Mouse (Mus musculus) left cerebral cortex, postnatal 10 days (tissue): ENCODE data around the gene Dmbx1. TPM values are rescaled to one million over a fixed set of nuclear protein-coding genes. Genes with fewer than 3 reads are reported as not detected.

Source experiments
- DNase-seq, 2 experiments: peaks; one replicate each; pipeline ENCODE4 v3.0.0; 2021 to 2022; ENCODE audit warnings: low spot score in 2 of 2, mixed read lengths in 1 of 2; ENCODE audit errors: extremely low spot score in 1 of 2
- intact Hi-C: fragments of 180-260 bp; cut with DNase I; formaldehyde crosslinking; loops from one replicate; pipeline ENCODE4 v1.15.1; 2025
- total RNA-seq, 2 experiments: library from RNA; stranded (reverse); gene quantifications; 2 replicates each; pipeline ENCODE4 v1.2.3; 2021

Gene Dmbx1
- total RNA-seq, 2 experiments from 2014 or later: 0.21 to 0.22 TPM

DNA sequence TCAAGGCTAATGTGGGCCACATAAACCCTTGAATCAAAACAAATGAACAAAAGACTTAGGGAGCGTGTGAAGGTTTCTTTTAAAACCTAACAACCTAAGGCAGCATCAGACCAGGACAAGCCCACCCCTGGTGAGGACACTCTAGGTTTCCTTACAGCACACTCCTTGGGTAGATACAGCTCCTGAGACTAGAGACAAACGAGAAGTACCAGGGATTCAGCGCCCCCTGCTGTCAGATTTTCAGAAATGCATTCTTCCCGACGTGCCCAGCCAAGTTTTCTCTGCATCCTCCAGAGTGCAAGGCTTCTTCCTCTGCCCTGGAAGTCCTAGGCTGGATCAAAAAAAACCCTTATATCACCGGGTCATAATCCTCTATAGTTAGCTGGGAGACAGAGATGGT lies 13.0 kb upstream of the Dmbx1 start:
- intact Hi-C loops: loop anchor here (2.0 to 10.0 kb wide), 2 partner anchors 54 to 218 kb away; partner anchors contain the start of gene Efcab14

DNA sequence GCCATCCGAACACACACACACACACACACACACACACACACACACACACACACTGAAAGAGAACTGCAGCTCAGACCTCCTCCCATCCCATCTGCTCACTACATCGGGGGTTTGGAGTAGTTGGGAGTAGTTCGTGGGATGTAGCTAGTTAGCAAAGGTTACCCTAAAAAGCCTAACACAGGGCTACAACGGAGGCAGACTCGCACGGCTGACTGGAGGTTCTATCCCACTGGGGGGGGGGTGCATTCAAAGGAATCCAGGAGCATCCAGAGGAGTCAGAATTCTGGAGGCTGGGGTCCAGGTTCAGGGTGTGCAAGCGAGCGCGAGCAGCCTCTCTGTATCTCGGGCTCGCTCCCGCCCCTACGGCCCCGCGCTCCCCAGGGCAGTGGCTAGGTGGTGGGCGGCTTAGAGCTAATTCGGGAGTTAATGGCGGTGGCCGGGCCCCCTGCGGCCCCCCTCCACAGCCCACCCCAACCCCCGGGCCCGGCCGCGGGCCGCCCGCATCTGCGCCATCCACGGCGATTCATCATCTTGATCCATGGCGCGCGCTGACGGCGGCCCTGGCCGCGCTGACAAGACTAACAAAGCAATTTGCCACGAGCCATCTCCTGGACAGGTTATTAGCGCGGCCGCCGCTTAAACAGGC lies 4.1 kb upstream of the Dmbx1 start:
- intact Hi-C loops: no loop called here

More for the DNA sequence above, 13.0 kb upstream of the Dmbx1 start:
- DNase-seq: peak; percentile 17 to 56

DNA sequence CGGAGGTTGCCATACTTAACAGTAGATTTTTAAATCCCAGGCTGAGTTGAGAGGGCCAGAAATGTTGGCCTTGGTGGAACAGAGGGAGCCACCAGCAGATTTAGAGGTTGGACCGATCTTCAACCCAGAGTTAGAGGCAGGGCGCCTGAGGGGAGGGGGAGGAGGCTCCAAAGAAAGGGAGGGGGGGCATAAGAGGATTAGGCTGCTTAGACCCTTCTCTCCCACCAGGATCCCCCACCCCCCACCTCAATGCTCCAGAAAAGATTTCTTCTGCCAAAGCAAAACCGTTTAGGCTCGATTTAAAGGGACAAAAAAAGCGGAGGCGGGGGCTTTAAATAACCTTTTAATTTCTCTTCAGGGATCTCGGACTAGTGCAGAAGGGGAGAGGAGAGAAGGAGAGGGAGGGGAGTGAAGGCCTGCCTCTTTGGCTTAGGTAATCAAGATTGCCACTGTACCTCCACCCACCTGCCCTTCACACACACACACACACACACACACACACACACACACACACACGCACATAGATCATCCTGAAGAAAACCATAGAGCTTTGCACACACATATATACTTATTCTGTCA lies 1.6 kb upstream of the Dmbx1 start:
- intact Hi-C loops: no loop called here
- no peak for DNase-seq

More for the DNA sequence above, 4.1 kb upstream of the Dmbx1 start:
- DNase-seq: no peak

DNA sequence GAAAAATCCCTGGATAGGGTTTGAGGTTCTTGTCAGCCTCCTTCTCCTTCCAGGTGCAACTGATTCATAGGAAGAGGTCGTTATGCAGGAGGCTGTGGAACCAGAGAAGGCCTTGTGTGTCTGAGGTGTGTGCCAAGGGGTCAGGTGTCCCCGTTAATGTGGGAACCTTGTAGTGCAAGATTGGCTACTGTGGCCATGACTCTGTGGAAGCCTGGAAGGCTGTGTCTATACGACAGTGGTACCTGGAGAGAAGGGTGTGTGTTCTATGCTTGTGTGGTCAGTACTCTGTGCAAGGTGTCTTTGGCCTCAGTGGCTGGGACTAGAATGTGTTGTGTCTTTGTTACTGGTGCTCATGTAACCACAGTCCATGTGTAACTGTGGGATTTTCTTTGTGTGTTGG lies 955 bp upstream of the Dmbx1 start:
- intact Hi-C loops: no loop called here
- no peak for DNase-seq

DNA sequence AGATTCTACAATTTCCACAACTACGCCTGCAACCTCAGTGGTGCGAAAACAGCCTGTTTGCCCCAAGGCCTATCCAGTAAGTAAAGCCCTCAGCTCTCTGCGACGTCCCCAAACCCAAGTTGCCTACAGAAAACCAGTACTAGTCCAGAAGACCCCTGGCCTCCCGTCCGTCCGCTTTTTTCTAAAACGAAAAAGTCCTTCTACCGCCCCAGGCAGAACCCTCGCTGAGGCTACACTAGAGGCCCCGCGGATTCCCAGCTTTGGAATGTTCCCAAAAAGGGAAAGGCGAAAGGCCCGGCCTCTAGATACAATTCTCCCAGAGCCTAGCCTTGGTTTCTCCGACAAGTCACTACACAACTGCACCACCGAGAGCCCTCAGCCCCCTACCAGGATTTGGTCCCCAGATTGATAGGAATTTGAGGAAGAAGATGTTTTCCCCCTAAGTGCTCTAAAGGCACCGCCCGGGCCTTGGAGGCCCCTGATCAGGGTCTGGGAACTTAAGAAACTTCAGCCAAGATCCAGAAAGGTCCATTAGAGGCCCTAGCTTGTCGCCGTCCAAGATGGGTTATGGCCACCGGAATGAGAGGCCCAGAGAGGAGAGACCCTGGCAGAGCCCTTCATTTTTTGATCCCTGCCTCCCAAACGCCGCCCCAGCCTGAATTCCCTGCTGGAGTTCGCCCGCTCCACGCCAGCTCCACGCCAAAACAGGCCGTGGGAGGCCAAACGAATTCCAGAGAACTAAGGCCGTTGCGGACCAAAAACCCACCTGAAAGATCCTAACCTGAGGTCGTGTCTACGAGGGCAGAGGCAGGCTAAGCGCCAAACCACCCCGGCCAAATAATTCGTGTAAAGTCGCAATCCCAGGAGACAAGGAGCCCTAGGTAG lies 1.2 kb downstream of the Dmbx1 start:
- peak in 1 of 2 experiments; percentile 12 for DNase-seq
- intact Hi-C loops: loop anchor here (5.0 kb wide), 1 partner anchor 1036 kb away; no protein-coding TSS in a partner anchor

DNA sequence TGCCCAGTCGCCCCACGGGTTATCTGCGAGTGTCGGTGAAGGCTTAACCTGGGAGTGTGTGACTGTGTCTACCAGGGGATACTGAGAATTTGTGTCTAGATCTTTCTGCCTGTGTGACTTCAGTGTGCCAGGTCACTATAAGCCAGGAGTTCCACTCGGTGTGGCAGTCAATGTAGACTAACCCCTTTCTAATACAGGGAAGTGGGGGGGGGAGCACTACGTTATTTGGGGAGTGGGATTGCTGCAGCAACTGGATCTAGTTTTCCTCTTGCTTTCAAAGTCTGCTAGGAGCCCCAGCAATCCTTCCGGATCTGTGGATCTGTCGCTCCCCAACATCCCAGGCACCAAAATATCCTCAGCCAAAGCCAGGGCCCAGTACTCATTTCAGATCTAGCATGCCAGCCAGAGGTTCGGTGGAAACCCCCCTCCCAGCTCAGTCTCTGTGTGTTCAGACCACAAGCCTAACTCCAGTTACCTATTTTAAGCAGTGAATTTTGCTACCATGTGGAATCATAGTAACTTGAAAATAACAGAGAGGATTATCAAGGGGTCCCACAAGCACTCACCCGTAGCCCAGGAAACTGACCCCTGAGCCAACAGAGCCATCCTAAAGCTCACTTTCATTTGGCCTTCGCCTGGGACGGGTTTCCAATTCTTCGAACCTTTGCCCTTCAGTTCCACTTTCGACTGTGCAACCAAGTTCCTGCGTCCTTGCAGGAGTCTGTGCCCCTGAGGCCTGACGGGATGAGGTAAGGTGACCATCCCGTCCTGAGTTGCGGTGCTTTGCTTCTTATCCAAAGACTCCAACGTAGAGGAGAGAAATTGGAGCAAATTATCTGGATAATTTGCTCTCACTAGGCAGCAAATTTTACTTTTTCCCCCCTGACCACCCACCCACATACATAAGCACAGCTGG lies 2.4 kb downstream of the Dmbx1 start:
- intact Hi-C loops: loop anchor here (5.0 kb wide), 1 partner anchor 1035 kb away; no protein-coding TSS in a partner anchor
- DNase-seq: no peak

DNA sequence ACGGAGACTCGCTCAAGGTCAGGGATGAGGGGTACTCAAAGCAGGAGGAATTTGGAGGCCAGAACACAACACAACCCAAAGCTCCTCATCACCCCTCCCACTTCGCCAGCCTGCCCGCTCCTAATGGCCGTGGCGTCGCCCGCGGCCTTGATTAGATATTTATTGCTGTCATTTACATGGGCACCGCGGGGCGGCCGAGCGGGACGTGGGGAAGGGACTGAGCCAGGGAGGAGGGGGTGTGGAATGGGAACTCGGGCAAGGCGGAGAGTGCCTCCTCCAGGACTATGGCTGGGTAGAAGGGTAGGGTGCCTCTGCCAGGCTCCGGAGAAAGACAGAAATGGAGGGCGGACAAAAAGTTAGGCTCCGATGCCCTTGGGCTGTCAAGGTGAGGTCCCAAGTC lies 3.1 kb downstream of the Dmbx1 start:
- intact Hi-C loops: loop anchor here (5.0 kb wide), 1 partner anchor 1034 kb away; no protein-coding TSS in a partner anchor
- DNase-seq: no peak

DNA sequence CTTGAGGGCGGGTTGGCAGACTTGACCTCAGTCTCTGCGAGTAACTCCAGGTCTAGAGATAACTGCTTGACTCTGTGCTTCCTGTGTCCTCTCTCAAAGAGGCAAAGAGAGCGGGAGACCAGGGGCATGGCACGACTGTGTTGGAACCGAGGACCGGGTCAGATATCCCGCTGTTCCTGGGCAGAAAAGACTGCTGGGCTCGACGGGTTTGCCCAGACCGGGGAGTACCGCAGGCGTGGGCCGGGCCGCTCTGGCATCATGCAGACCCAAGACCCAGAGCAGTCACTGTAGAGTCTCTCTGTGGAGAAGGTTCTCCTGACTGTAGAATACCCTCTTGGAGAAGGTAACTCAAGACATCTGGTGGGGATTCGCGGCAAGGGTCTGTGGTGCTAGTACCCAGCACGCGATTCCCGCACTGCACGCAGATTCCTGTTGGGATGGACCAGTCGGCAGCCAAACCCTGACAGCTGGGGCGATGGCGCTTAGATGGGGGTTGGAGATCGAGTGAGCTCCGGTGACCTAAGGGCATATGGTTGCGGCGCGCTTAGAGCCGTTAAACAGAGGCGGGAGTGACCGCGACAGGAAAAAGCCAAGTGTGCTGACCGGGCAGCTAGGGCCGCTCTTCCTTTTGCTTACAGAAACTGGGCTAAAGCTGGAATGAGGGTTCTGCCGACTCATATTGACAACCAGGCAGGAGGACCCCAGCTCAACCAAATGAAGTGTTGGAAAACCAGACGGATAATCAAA lies 3.7 kb downstream of the Dmbx1 start:
- intact Hi-C loops: loop anchor here (5.0 kb wide), 1 partner anchor 1034 kb away; no protein-coding TSS in a partner anchor
- no peak for DNase-seq

DNA sequence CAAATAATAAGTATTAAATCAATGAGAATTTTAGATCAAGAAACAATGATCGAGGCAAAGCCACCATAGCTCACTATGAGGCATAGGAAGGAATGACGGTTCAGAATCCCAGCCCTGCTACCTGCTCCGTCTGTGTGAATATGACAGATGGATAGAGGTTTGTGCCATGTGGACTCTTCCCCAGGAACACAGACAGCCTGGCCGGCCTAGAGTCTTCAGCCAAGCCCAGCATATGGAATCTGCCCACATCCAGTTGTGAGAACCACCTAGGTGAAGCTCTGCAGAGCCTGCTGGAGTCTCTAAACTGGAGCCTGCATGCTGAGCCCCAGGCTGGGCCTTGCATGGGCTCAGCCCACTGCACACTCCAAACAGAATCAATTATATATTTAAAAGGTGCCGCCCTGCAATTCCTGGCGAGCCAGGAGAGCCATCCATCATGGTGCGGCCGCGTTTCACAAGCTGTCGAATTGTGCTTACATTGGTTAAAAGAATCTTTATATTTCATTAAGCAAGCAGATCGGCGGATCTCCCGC lies 8.1 kb downstream of the Dmbx1 start:
- no peak for DNase-seq
- intact Hi-C loops: no loop called here

DNA sequence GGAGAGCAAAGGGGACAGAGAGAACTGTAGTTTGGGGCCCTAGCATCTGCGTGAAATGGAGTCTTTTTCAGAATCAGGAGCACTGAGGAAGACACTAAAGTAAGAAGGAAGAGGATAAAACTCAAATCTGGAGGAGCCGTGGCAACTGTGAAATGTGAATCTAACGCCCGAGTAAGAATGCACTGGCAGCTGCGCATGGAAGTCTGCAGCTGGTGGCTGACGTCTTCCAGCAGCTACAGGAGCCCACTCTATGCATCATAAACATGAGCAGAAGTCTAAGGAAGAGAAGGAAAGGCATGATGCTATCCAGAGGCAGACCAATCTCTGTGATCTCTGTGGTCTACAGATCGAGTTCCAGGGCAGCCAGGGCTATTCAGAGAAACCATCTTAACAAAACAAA lies 12.1 kb downstream of the Dmbx1 start:
- intact Hi-C loops: no loop called here
- no peak for DNase-seq

DNA sequence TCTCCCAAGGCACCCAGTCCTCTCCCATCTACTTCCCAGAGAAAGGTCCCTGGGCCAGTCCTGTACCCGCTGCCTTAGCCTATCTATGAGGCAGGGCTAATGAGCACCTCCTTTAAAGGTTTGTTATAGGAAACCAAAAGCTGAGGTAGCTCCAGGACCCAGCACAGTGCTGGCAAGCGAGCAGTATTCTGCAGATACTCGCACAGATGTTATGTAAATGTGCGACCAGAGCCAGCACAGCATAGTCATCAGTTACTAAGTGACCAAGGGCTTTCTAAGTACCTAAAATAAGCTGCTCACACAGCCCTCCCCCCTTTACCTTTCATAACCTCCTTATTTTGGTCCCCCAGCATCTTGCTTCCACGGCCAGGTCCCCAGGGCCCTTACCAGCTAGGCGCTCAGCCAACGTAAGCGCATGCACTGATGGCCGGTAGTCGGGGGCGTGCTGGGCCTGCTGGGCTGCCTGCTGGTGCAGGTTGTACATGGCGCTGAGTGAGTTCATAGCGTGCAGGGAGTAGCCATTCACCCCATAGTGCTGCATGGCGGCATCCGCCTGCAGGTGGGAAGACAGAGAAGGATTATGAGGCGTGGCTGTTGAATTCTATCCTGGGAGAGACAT lies 16.4 kb downstream of the Dmbx1 start:
- DNase-seq: no peak
- intact Hi-C loops: no loop called here

DNA sequence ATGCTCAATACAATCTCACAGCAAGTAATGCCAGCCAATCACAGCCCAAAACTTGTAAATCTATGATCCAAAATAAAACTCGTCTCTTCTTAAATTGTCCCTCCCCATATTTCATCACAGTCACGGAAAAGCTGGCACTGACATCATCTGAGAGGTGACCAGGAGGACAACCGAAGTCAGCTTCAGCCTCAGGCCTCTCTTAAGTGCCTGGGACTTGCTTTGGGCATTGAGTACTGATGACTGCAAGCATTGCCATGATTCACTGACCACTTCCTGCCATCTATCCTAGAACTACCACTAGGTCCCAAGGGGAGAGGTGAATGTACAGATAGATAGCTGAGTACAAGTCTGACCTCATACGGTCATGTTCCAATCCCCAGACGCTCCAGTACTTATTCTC lies 17.0 kb downstream of the Dmbx1 start:
- DNase-seq: no peak
- intact Hi-C loops: no loop called here

DNA sequence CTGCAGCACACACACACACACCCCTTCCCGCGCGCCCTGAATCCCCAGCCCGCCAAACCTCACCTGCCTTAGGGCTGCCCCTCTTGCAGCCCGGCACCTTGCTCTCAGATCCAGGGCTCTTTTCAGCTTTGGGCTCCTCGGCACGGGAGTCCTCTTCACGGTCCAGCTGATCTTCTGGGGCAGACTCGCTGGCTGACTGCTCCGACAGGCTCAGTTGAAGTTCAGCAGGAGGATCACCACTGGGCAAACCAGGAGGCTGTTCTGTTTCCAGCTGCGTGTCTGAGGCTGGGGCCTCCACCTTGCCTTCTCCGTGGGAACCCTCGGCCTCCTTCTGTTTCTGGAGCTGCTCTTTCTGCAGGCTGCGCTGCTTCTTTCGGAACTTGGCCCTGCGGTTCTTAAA lies 19.8 kb downstream of the Dmbx1 start:
- intact Hi-C loops: no loop called here
- no peak for DNase-seq

DNA sequence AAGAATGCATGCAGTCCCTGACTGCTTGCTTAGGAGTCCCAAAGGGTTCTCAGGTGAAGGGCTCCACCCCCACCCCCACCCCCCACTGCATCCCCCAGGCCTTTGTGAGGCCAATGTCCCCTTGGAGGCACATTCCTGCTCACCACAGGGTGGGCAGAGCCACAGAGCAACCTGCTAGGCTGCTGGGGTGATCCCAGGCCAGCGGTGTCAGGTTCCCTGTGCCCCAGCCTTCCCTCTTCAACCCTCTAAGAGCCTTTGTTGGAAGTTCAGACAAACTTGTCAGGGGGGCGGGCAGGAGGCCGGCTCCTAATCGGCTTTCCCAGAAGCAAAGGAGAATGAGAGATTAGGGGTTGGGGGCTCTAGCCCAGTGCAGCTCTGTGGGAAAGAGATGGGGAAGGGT lies 28.1 kb downstream of the Dmbx1 start:
- no peak for DNase-seq
- intact Hi-C loops: no loop called here

DNA sequence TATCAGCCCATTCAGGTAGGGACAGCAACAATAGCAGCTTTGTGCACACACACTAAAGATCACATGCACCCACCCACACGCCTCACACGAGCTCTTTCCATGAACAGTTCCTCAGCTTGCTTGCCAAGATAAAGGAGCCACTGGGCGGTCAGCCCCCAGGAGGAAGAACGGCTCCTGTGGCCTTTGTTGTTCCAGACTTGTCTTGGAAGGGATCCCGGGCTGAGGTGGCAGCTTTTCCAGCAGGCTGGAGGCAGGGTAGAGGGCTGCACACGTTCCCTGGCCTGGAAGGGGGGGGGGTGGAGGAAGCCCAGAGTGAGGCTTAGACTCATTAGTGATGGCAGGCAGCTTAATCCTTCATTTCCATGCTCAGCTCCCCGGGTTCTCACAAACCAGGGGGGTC lies 31.1 kb downstream of the Dmbx1 start:
- peak in 1 of 2 experiments; percentile 58 for DNase-seq
- intact Hi-C loops: loop anchor here (10.0 kb wide), 2 partner anchors 146 to 174 kb away; partner anchors contain the start of genes Efcab14 and Nsun4

DNA sequence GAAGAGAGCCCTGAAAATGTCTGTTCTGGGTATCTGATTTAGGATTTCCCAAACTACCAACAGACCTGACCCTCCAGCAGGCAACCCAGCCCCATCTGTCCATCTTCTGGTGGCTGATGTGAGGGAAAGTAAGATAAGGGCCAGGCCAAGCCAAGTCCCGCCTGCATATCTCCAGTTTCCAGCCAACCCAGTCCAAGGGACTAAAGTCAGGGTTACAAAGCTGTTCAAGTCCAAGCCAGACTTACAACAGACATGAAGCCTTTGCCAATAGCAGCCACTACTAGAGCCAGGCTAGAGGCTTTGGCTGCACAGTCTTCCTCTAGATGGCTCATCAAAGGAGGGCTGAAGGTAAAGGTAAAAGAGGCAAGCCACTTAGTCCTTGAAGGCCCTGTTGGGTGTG lies 31.7 kb downstream of the Dmbx1 start:
- DNase-seq: no peak
- intact Hi-C loops: loop anchor here (10.0 kb wide), 2 partner anchors 147 to 173 kb away; partner anchors contain the start of genes Efcab14 and Nsun4

DNA sequence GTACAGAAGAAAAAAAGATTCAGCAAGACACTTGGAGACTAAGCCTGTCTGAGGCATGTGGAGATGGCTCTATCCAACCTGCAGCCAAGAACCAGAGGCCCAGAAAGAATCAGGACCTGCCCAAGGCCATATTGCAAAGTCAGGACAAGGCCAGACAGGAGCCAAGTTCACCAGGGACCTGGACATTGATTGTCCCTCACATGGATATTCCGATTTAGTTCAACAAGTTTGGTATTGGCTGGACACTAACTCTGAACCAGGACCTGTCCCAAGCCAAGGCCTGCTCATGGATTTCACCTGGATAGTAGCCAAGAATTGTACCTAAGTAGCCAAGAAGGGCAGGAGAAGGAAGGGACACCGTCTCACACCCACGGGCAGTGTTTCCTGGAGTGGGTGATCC lies 32.9 kb downstream of the Dmbx1 start:
- intact Hi-C loops: loop anchor here (10.0 kb wide), 2 partner anchors 148 to 172 kb away; partner anchors contain the start of genes Efcab14 and Nsun4
- no peak for DNase-seq
